36 mouse cellular contexts compared by ENCODE assay signal in genomic region chr2:126198971-126199370, GRCm38 (mm10). TPM values are rescaled to one million over a fixed set of nuclear protein-coding genes. Genes with fewer than 3 reads are reported as not detected.
A peak's percentile ranks its signal among the peaks of the same experiment; 100 is the strongest.
DNase-seq lines count a peak whose midpoint lies in the region; ATAC-seq lines count a peak whose summit lies in the region.
"Had no signal": no experiment of that assay in that cellular context is flagged by ENCODE, and none has a peak within 500 bp of the region (broad histone marks: within the 10 kb centered on the region; RNA-seq: fewer than 3 reads in every experiment).

No protein-coding gene starts in this region.

- H3K9me3 ChIP-seq in heart, embryonic 12.5 days (replicated peaks) = no peaks in the 10 kb centered on the region
- H3K9me3 ChIP-seq: embryonic facial prominence, embryonic 10.5 days; embryonic facial prominence, embryonic 15.5 days; forebrain, embryonic 12.5 days; G1E; heart, embryonic 13.5 days; liver, embryonic 15.5 days; midbrain, embryonic 12.5 days; neural tube, embryonic 13.5 days had no signal

- no peak for ATAC-seq in heart, embryonic 12.5 days (ENCODE audit: insufficient number of reproducible peaks, low FRiP score)
- ATAC-seq in granulocyte monocyte progenitor cell, adult 5-6 weeks (replicated peaks; ENCODE audit: poor library complexity, severe bottlenecking) = no peak
- ATAC-seq: intestine, postnatal 0 days had no signal

- H3K4me3 ChIP-seq in heart, embryonic 12.5 days = no peak overlapping the region
- H3K4me3 ChIP-seq: embryonic facial prominence, embryonic 10.5 days; embryonic facial prominence, embryonic 15.5 days; forebrain, embryonic 12.5 days; heart, embryonic 13.5 days; liver, embryonic 15.5 days; megakaryocyte, embryonic 14.5 days; midbrain, embryonic 12.5 days; neural tube, embryonic 13.5 days had no signal

- no peak overlapping the region for H3K4me2 ChIP-seq in heart, embryonic 12.5 days
- H3K4me2 ChIP-seq: embryonic facial prominence, embryonic 15.5 days; forebrain, embryonic 12.5 days; heart, embryonic 13.5 days; hindbrain, embryonic 14.5 days; liver, embryonic 15.5 days; midbrain, embryonic 12.5 days; neural tube, embryonic 13.5 days had no signal

- H3K27me3 ChIP-seq in heart, embryonic 12.5 days (replicated peaks) = no peaks in the 10 kb centered on the region
- H3K27me3 ChIP-seq: embryonic facial prominence, embryonic 15.5 days; forebrain, embryonic 12.5 days; heart, embryonic 13.5 days; liver, embryonic 15.5 days; midbrain, embryonic 12.5 days; neural tube, embryonic 13.5 days had no signal

- H3K36me3 ChIP-seq in heart, embryonic 12.5 days = no peaks in the 10 kb centered on the region
- H3K36me3 ChIP-seq: embryonic facial prominence, embryonic 10.5 days; embryonic facial prominence, embryonic 15.5 days; forebrain, embryonic 12.5 days; G1E; heart, embryonic 13.5 days; liver, embryonic 15.5 days; midbrain, embryonic 12.5 days; neural tube, embryonic 13.5 days had no signal

- no peaks in the 10 kb centered on the region for H3K4me1 ChIP-seq in heart, embryonic 12.5 days (replicated peaks)
- H3K4me1 ChIP-seq: embryonic facial prominence, embryonic 10.5 days; embryonic facial prominence, embryonic 15.5 days; forebrain, embryonic 12.5 days; heart, embryonic 13.5 days; liver, embryonic 15.5 days; megakaryocyte, embryonic 14.5 days; midbrain, embryonic 12.5 days; neural tube, embryonic 13.5 days had no signal

- 71% methylated on average over 3 of the region's 3 CpGs for WGBS in heart, embryonic 12.5 days

- H3K9ac ChIP-seq in heart, embryonic 12.5 days = no peak overlapping the region
- H3K9ac ChIP-seq: embryonic facial prominence, embryonic 15.5 days; forebrain, embryonic 12.5 days; heart, embryonic 13.5 days; hindbrain, embryonic 14.5 days; liver, embryonic 15.5 days; midbrain, embryonic 12.5 days; neural tube, embryonic 13.5 days had no signal

- DNase-seq in heart, adult 11 months = peak; percentile 94
- DNase-seq in urinary bladder, postnatal 14 days (ENCODE audit: low spot score) = peak; percentile 6
- DNase-seq in urinary bladder, postnatal 36 days (ENCODE audit: low spot score in 2 of 2) = no peak
- DNase-seq in lung, postnatal 14 days = peak; percentile 9
- no peak for DNase-seq in cerebellum, adult 11 months
- DNase-seq: adrenal gland, adult 8-10 months; cerebellum, adult 8-10 months; cerebellum, postnatal 25 days; gastrocnemius, postnatal 14 days; kidney, postnatal 14 days; layer of hippocampus, adult 9-11 months; liver; right cerebral cortex, postnatal 4 days; thymus, postnatal 4 days had no signal

- H3K27ac ChIP-seq in heart, embryonic 12.5 days (ENCODE audit: poor library complexity, severe bottlenecking) = no peak overlapping the region
- H3K27ac ChIP-seq: embryonic facial prominence, embryonic 10.5 days; embryonic facial prominence, embryonic 15.5 days; forebrain, embryonic 12.5 days; heart, embryonic 13.5 days; hindbrain, embryonic 14.5 days; liver, embryonic 15.5 days; midbrain, embryonic 12.5 days; neural tube, embryonic 13.5 days had no signal

RNA-seq across cellular contexts. Expression of gene Gm17555, which starts 15.9 kb away (rescaled TPM):
- not detected in 2 replicates for polyA plus RNA-seq in heart, embryonic 12.5 days (2016; fragmentation: Nextera tagmentation; extraction: Ambion mirVana)
- total RNA-seq in granulocyte monocyte progenitor cell, adult 5-6 weeks (2014; fragmentation: Nextera tagmentation) = not detected in 2 replicates
- total RNA-seq in granulocyte monocyte progenitor cell, adult 5-6 weeks (2017) = not detected in 2 replicates
- total RNA-seq: adrenal gland, adult 8-10 months; adrenal gland, postnatal 4 days; gastrocnemius, postnatal 14 days; hematopoietic stem cell, adult 5-6 weeks; left cerebral cortex, postnatal 10 days had no signal
- polyA plus RNA-seq: embryonic facial prominence, embryonic 10.5 days; embryonic facial prominence, embryonic 15.5 days; forebrain, embryonic 12.5 days; G1E; heart, embryonic 13.5 days; hindbrain, embryonic 14.5 days; intestine, postnatal 0 days; kidney, embryonic 14.5 days; limb, embryonic 11.5 days; liver, embryonic 15.5 days; midbrain, embryonic 12.5 days; neural tube, embryonic 13.5 days; spleen, adult 2 months; stomach, embryonic 14.5 days; testis, adult 2 months; thymus, postnatal 0 days had no signal

RNA-seq across cellular contexts. Expression of gene Dtwd1, which starts 47.0 kb away (rescaled TPM):
- 18.4 and 19.5 TPM in 2 replicates for polyA plus RNA-seq in heart, embryonic 12.5 days (2016; fragmentation: Nextera tagmentation; extraction: Ambion mirVana)
- total RNA-seq in granulocyte monocyte progenitor cell, adult 5-6 weeks (2014; fragmentation: Nextera tagmentation) = 13.6 and 22.2 TPM in 2 replicates
- 17.0 and 22.9 TPM in 2 replicates for total RNA-seq in granulocyte monocyte progenitor cell, adult 5-6 weeks (2017)

RNA-seq across cellular contexts. Expression of gene Fam227b, which starts 47.2 kb away (rescaled TPM):
- 0.12 TPM in 1 of 2 replicates, not detected in the other for polyA plus RNA-seq in heart, embryonic 12.5 days (2016; fragmentation: Nextera tagmentation; extraction: Ambion mirVana)
- total RNA-seq in granulocyte monocyte progenitor cell, adult 5-6 weeks (2014; fragmentation: Nextera tagmentation) = not detected in 2 replicates
- not detected in 2 replicates for total RNA-seq in granulocyte monocyte progenitor cell, adult 5-6 weeks (2017)
- total RNA-seq: adrenal gland, postnatal 4 days; gastrocnemius, postnatal 14 days; hematopoietic stem cell, adult 5-6 weeks had no signal
- polyA plus RNA-seq: embryonic facial prominence, embryonic 10.5 days; embryonic facial prominence, embryonic 15.5 days; forebrain, embryonic 12.5 days; G1E; heart, embryonic 13.5 days; hindbrain, embryonic 14.5 days; intestine, postnatal 0 days; kidney, embryonic 14.5 days; limb, embryonic 11.5 days; liver, embryonic 15.5 days; midbrain, embryonic 12.5 days; spleen, adult 2 months; stomach, embryonic 14.5 days; thymus, postnatal 0 days had no signal

Comparison
In these comparisons a context has a peak if more than half of its experiments do, and no peak if none do; other contexts are left out.
1. DNase-seq: peak in heart, adult 11 months (single experiment), urinary bladder, postnatal 14 days (single experiment) and lung, postnatal 14 days (single experiment); none in urinary bladder, postnatal 36 days (0 of 2) and cerebellum, adult 11 months (single experiment).